Mouse (Mus musculus) liver, embryonic 14.5 days (tissue): ENCODE results near the gene Uchl5.

Experiments used
- CTCF ChIP-seq: IDR thresholded peaks from 2 replicates; pipeline ENCODE4 v1.5.1; 2016; ENCODE audit warnings: antibody characterized with exemption, low read depth, control low read depth
- EP300 ChIP-seq: IDR thresholded peaks from 2 replicates; pipeline ENCODE4 v1.6.1; 2016; ENCODE audit warnings: antibody characterized with exemption, low read depth

DNA sequence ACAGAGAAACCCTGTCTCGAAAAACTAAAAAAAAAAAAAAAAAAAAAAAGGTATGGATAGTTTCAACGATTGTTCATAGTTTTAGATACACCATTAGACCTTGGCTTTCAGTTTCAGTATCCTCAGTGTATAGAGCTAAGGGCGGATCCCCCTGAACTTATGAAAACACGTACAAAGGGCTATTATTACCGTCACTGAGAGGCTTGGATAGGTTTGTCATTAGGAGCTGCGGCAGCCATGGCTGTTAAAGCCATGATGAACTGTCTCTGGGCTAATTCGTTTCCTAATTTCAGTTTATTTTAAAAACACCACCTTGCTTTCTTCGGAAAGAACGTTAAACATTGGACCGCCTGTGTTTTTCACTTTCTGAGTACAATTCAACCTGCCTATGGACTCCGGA, 38.3 kb upstream of the Uchl5 start:
- TF ChIP-seq CTCF (no peak), EP300 (no peak)
